Mouse (Mus musculus): ENCODE results near the gene Zfp207. TPM values are rescaled to one million over a fixed set of nuclear protein-coding genes. Genes with fewer than 3 reads are reported as not detected.
"Not testable (repeated sequence)": the region's sequence is repeated elsewhere in the genome, so short reads cannot be mapped to it uniquely, and the experiment has no call there.

The Zfp207 gene
- polyA plus RNA-seq, 1 experiment = 162 TPM

DNA sequence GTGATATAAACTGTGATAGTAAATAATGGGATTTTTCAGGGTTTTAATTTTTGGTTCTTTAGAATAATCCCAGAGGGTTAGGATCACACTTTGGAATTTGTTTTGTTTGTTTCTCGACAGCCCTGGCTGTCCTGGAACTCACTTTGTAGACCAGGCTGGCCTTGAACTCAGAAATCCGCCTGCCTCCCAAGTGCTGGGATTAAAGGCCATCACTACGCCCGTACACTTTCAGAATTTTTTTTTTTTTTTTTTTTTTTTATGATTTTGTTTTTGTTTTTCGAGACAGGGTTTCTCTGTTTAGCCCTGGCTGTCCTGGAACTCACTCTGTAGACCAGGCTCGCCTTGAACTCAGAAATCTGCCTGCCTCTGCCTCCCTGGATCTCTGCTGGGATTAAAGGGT lies 24.8 kb downstream of the Zfp207 start:
- not testable (repeated sequence) for DNase-seq (ENCODE audit: extremely low spot score in 1 of 2, low spot score in 1 of 2)

DNA sequence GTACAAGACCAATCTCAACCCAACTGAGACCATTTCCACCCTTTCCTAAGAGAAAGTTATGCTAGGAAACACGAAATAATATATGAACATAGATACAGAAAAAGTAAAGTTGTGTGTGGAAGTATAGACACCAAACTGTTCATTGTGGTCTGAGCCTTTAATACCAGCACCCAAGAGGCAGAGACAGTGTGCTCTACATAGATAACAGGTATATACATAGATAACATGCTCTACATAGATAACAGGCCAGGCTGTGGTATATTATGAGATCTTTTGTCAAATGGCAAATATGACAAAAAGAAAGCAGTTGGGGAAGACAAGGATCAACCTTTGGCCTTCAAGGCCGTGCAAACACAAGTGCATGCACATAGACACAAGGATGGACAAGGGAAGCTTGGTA lies 27.3 kb downstream of the Zfp207 start:
- DNase-seq (ENCODE audit: extremely low spot score in 1 of 2, low spot score in 1 of 2) = no peak

GRCm38 (mm10) chr11:80417085-80417484 lies 34.0 kb downstream of the Zfp207 start:
- DNase-seq (ENCODE audit: extremely low spot score in 1 of 2, low spot score in 1 of 2) = no peak

- DNase-seq (ENCODE audit: extremely low spot score in 1 of 2, low spot score in 1 of 2) = no peak
Observed at GRCm38 (mm10) chr11:80419743-80420142, 36.7 kb downstream of the Zfp207 start.

GRCm38 (mm10) chr11:80420202-80420984 lies 37.3 kb downstream of the Zfp207 start:
- DNase-seq (ENCODE audit: extremely low spot score in 1 of 2, low spot score in 1 of 2) = no peak

GRCm38 (mm10) chr11:80421421-80422047 lies 38.5 kb downstream of the Zfp207 start:
- no peak for DNase-seq (ENCODE audit: extremely low spot score in 1 of 2, low spot score in 1 of 2)

- DNase-seq (ENCODE audit: extremely low spot score in 1 of 2, low spot score in 1 of 2) = no peak
Observed at GRCm38 (mm10) chr11:80424691-80425090, 41.6 kb downstream of the Zfp207 start.

DNA sequence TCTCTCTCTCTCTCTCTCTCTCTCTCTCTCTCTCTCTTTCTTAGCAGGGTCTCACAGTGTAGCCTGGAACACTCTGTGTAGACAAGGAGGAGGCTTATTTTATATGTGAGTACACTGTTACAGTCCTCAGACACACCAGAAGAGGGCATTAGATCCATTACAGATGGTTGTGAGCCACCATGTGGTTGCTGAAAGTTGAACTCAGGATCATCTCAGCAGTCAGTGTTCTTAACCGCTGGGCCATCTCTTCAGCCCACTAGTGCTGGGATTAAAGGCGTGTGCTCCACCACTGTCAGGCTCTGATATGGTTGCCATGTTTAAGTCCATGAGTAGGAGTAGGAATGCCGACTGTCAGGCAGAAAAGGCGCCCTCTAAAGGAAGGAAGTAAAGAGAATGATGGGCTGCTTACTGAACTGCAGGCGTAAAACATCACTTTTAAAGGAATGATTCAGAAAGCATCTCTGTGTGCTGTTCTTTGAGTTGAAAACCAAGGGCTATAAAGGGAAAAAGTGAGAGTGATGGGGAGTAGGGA lies 42.2 kb downstream of the Zfp207 start:
- DNase-seq (ENCODE audit: extremely low spot score in 1 of 2, low spot score in 1 of 2) = no peak

GRCm38 (mm10) chr11:80426029-80426813 lies 43.1 kb downstream of the Zfp207 start:
- DNase-seq (ENCODE audit: extremely low spot score in 1 of 2, low spot score in 1 of 2) = not testable (repeated sequence)

GRCm38 (mm10) chr11:80428381-80429008 lies 45.4 kb downstream of the Zfp207 start, which contains the start of gene Psmd11:
Gene Psmd11 (plus strand): TSS chr11:80428615.
- DNase-seq (ENCODE audit: extremely low spot score in 1 of 2, low spot score in 1 of 2) = peak; percentile 94 to 98

DNA sequence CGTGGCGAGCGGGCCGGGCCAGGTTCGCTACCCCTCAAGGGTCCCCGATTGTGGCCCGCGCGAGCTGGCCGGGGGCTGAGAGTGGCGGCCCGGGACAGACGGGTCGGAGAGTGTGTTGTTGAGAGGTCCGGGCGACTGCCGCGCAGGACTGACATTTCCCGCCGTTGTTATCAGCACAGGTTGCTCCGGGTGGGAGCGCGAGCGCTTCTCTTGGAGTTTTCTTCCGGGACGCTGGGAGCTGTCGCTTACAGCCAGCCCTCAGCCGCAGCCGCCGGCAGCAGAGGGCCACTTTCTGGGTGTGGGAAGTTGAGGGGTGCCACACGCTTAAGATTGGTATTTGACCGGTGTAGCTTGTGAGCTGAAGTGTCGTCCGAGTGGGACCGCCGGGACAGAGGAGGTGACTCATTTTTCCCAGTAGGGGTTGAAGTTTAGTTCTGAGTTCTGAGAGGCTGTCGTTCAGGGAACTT lies 46.0 kb downstream of the Zfp207 start:
- DNase-seq (ENCODE audit: extremely low spot score in 1 of 2, low spot score in 1 of 2) = peak in 1 of 2 experiments; percentile 36

GRCm38 (mm10) chr11:80429500-80430166 lies 46.6 kb downstream of the Zfp207 start:
- no peak for DNase-seq (ENCODE audit: extremely low spot score in 1 of 2, low spot score in 1 of 2)

DNA sequence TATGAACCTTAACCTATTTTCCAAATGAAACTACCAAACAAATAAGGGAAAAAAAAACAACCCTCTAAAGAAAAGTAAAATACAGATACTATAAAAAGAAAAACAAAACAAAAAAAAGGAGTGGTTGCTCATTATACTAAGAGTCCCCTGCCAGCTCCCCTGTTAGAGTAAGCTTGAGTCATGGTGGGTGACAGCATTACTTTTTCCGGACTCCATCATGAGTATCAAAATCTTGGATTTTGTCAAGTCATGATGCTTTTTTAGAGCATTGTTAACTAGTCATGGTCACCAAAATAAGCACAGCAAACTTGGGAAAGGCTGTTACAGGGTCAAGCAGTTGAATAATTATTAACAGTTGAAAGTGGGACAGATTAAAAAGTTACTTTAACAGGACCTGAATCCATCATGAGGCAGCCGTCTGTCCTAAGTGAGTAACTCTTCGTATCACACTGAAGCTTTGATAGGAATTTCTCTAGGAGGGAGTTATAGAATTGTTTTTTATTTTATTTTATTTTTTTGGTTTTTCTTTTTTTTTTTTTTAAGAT lies 47.4 kb downstream of the Zfp207 start:
- no peak for DNase-seq (ENCODE audit: extremely low spot score in 1 of 2, low spot score in 1 of 2)

GRCm38 (mm10) chr11:80446916-80447315 lies 63.8 kb downstream of the Zfp207 start:
- DNase-seq (ENCODE audit: extremely low spot score in 1 of 2, low spot score in 1 of 2) = no peak

- no peak for DNase-seq (ENCODE audit: extremely low spot score in 1 of 2, low spot score in 1 of 2)
Observed at GRCm38 (mm10) chr11:80449859-80450258, 66.8 kb downstream of the Zfp207 start.

GRCm38 (mm10) chr11:80452242-80452641 lies 69.2 kb downstream of the Zfp207 start:
- DNase-seq (ENCODE audit: extremely low spot score in 1 of 2, low spot score in 1 of 2) = no peak

DNA sequence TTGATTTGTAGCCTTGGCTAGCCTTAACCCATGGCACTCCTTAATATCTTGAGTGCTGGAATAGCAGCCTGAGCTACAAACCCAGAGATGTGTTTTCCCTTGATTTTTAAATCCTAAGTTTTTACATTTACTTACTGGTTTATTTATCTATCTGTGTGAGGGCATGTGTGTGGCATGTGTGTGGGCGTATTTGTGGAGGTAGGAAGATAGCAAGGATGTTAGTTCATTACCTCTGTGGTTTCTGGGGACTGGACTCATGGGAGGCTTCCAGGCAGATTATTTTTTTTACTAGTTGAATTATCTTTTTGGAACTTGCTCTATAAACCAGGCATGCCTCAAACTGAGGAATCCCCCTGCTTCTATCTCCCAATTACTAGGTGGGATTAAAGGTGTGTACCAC lies 70.1 kb downstream of the Zfp207 start:
- DNase-seq (ENCODE audit: extremely low spot score in 1 of 2, low spot score in 1 of 2) = no peak
